Mouse (Mus musculus): ENCODE data around the gene Pex6. TPM values are rescaled to one million over a fixed set of nuclear protein-coding genes. Genes with fewer than 3 reads are reported as not detected.

Pex6 gene
- 23.0 and 25.7 TPM in 2 replicates for polyA plus RNA-seq (2014; fragmentation: Nextera tagmentation; extraction: Ambion mirVana)

GRCm38 (mm10) chr17:46710959-46711597 is at the start of gene Pex6:
Gene Pex6, plus strand, starts transcription at chr17:46711463.
- no peak for TF ChIP-seq CTCF (IDR thresholded peaks at IDR 0.05; ENCODE audit: low read depth)
- Histone ChIP-seq H3K27ac (ENCODE audit: low read depth) (peak within 1 kb of the TSS; percentile 69; the same call in 1 of the 2 replicates), H3K27me3 (ENCODE audit: insufficient read depth, low read length) (no peaks in the 10 kb centered on the region), H3K9me3 (ENCODE audit: low read depth, low read length) (no peaks in the 10 kb centered on the region), H3K9ac (peak within 1 kb of the TSS; percentile 92), H3K4me1 (ENCODE audit: insufficient read depth) (peaks cover 3% of the 10 kb centered on the region), H3K4me3 (ENCODE audit: low read depth, low read length) (peak within 1 kb of the TSS; percentile 99), H3K36me3 (ENCODE audit: insufficient read depth) (peaks cover 30% of the 10 kb centered on the region), H3K4me2 (peak within 1 kb of the TSS; percentile 97)
- peak; percentile 85 for ATAC-seq (ENCODE audit: insufficient read depth)
- DNase-seq: peak; percentile 97
- 7% methylated on average over 36 of the region's 36 CpGs for WGBS

- no peak for ATAC-seq (ENCODE audit: insufficient read depth)
- no peaks in the 10 kb centered on the region for H3K27me3 ChIP-seq (ENCODE audit: insufficient read depth, low read length)
- H3K9ac ChIP-seq: no peak overlapping the region
These were observed 49.3 kb upstream of the Pex6 start for GRCm38 (mm10) chr17:46661981-46662380.

GRCm38 (mm10) chr17:46662730-46663129 is 48.5 kb upstream of the Pex6 start:
- Histone ChIP-seq H3K9ac (no peak overlapping the region), H3K27me3 (ENCODE audit: insufficient read depth, low read length) (no peaks in the 10 kb centered on the region), H3K27ac (ENCODE audit: low read depth) (no peak overlapping the region), H3K9me3 (ENCODE audit: low read depth, low read length) (no peaks in the 10 kb centered on the region), H3K4me1 (ENCODE audit: insufficient read depth) (no peaks in the 10 kb centered on the region), H3K36me3 (ENCODE audit: insufficient read depth) (peaks cover 91% of the 10 kb centered on the region), H3K4me2 (no peak overlapping the region), H3K4me3 (ENCODE audit: low read depth, low read length) (no peak overlapping the region)
- WGBS: 78% methylated on average over 5 of the region's 5 CpGs
- DNase-seq (no peak), ATAC-seq (ENCODE audit: insufficient read depth) (no peak)
- no peak for TF ChIP-seq CTCF (IDR thresholded peaks at IDR 0.05; ENCODE audit: low read depth)

More at GRCm38 (mm10) chr17:46661981-46662380, 49.3 kb upstream of the Pex6 start:
- Histone ChIP-seq H3K27ac (ENCODE audit: low read depth) (no peak overlapping the region), H3K4me3 (ENCODE audit: low read depth, low read length) (no peak overlapping the region), H3K9me3 (ENCODE audit: low read depth, low read length) (no peaks in the 10 kb centered on the region), H3K4me2 (no peak overlapping the region), H3K36me3 (ENCODE audit: insufficient read depth) (peaks cover 93% of the 10 kb centered on the region), H3K4me1 (ENCODE audit: insufficient read depth) (no peaks in the 10 kb centered on the region)
- DNase-seq: no peak
- 90% methylated on average over 12 of the region's 12 CpGs for WGBS
- TF ChIP-seq CTCF (IDR thresholded peaks at IDR 0.05; ENCODE audit: low read depth): no peak

- DNase-seq: no peak
These were observed 43.6 kb upstream of the Pex6 start for GRCm38 (mm10) chr17:46667712-46668111.

GRCm38 (mm10) chr17:46669911-46670310 is 41.4 kb upstream of the Pex6 start:
- TF ChIP-seq CTCF (IDR thresholded peaks at IDR 0.05; ENCODE audit: low read depth): no peak
- WGBS: 90% methylated on average over 10 of the region's 10 CpGs
- no peak overlapping the region for H3K4me3 ChIP-seq (ENCODE audit: low read depth, low read length)
- DNase-seq: no peak
- peaks cover 9% of the 10 kb centered on the region for H3K4me1 ChIP-seq (ENCODE audit: insufficient read depth)
- no peak overlapping the region for H3K9ac ChIP-seq
- H3K27me3 ChIP-seq (ENCODE audit: insufficient read depth, low read length): no peaks in the 10 kb centered on the region
- no peaks in the 10 kb centered on the region for H3K9me3 ChIP-seq (ENCODE audit: low read depth, low read length)
- H3K27ac ChIP-seq (ENCODE audit: low read depth): no peak overlapping the region
- H3K4me2 ChIP-seq: no peak overlapping the region
- ATAC-seq (ENCODE audit: insufficient read depth): no peak
- peaks cover 56% of the 10 kb centered on the region for H3K36me3 ChIP-seq (ENCODE audit: insufficient read depth)

More at GRCm38 (mm10) chr17:46667712-46668111, 43.6 kb upstream of the Pex6 start:
- TF ChIP-seq CTCF (IDR thresholded peaks at IDR 0.05; ENCODE audit: low read depth): no peak
- Histone ChIP-seq H3K27ac (ENCODE audit: low read depth) (no peak overlapping the region), H3K9me3 (ENCODE audit: low read depth, low read length) (no peaks in the 10 kb centered on the region), H3K4me2 (no peak overlapping the region), H3K4me3 (ENCODE audit: low read depth, low read length) (no peak overlapping the region), H3K36me3 (ENCODE audit: insufficient read depth) (peaks cover 74% of the 10 kb centered on the region), H3K9ac (no peak overlapping the region), H3K27me3 (ENCODE audit: insufficient read depth, low read length) (no peaks in the 10 kb centered on the region), H3K4me1 (ENCODE audit: insufficient read depth) (no peaks in the 10 kb centered on the region)
- 82% methylated on average over 16 of the region's 16 CpGs for WGBS
- ATAC-seq (ENCODE audit: insufficient read depth): no peak

- H3K9ac ChIP-seq: peak within 1 kb of the TSS; percentile 82
- no peaks in the 10 kb centered on the region for H3K9me3 ChIP-seq (ENCODE audit: low read depth, low read length)
- peaks cover 12% of the 10 kb centered on the region for H3K4me1 ChIP-seq (ENCODE audit: insufficient read depth)
- no peak for TF ChIP-seq CTCF (IDR thresholded peaks at IDR 0.05; ENCODE audit: low read depth)
- H3K36me3 ChIP-seq (ENCODE audit: insufficient read depth): peaks cover 63% of the 10 kb centered on the region
- H3K27me3 ChIP-seq (ENCODE audit: insufficient read depth, low read length): no peaks in the 10 kb centered on the region
- peak within 1 kb of the TSS; percentile 82 for H3K27ac ChIP-seq (ENCODE audit: low read depth)
- peak; percentile 92 for ATAC-seq (ENCODE audit: insufficient read depth)
- peak within 1 kb of the TSS; percentile 93 for H3K4me2 ChIP-seq
- WGBS: under 1% methylated on average over 43 of the region's 43 CpGs
- DNase-seq: peak; percentile 97
- peak within 1 kb of the TSS; percentile 78 for H3K4me3 ChIP-seq (ENCODE audit: low read depth, low read length)
These were observed 37.3 kb upstream of the Pex6 start, which contains the start of gene Rrp36 for GRCm38 (mm10) chr17:46673850-46674529. Gene Rrp36, minus strand, starts transcription at chr17:46674352.
